9 mouse cellular contexts compared by ENCODE assay signal in genomic region chr8:21992184-21992583, GRCm38 (mm10). TPM values are rescaled to one million over a fixed set of nuclear protein-coding genes. Genes with fewer than 3 reads are reported as not detected.
DNase-seq lines count a peak whose midpoint lies in the region; ATAC-seq and TF ChIP-seq lines count a peak whose summit lies in the region.
"Had no signal": no experiment of that assay in that cellular context is flagged by ENCODE, and none has a peak within 500 bp of the region (broad histone marks: within the 10 kb centered on the region; RNA-seq: fewer than 3 reads in every experiment).

No protein-coding gene starts in this region.

- ATAC-seq in forebrain, embryonic 11.5 days (replicated peaks; ENCODE audit: low FRiP score), result peak; percentile 71
- peak; percentile 43 for ATAC-seq in activated CD4-positive, CD25-positive, alpha-beta regulatory T cell, adult 4 months
- peak; percentile 43; the same call in 1 of the 2 replicates for ATAC-seq in megakaryocyte, adult 5-6 weeks (ENCODE audit: poor library complexity, severe bottlenecking)

- DNase-seq in forebrain, embryonic 11.5 days (ENCODE audit: low spot score), result peak; percentile 63
- no peak for DNase-seq in forebrain, embryonic 10.5 days (ENCODE audit: extremely low spot score, low spot score)
- DNase-seq in embryo, embryonic 11.5 days (ENCODE audit: low read depth, low spot score), result peak; percentile 13
- peak; percentile 59 for DNase-seq in heart, postnatal 4 days
- DNase-seq in layer of hippocampus, adult 2 months (ENCODE audit: low spot score in 2 of 2), result peak; percentile 64 to 66
- DNase-seq in right cerebral cortex, postnatal 4 days, result peak; percentile 40

- no peak overlapping the region for H3K4me3 ChIP-seq in forebrain, embryonic 11.5 days (ENCODE audit: low read depth, low read length)
- no peak overlapping the region for H3K4me3 ChIP-seq in forebrain, embryonic 10.5 days
- no peak overlapping the region for H3K4me3 ChIP-seq in layer of hippocampus, adult 2 months
- H3K4me3 ChIP-seq: heart, embryonic 15.5 days had no signal

- 21% methylated on average over 6 of the region's 6 CpGs for WGBS in forebrain, embryonic 11.5 days
- 28% methylated on average over 6 of the region's 6 CpGs for WGBS in forebrain, embryonic 10.5 days

- no peaks in the 10 kb centered on the region for H3K4me1 ChIP-seq in forebrain, embryonic 11.5 days (replicated peaks; ENCODE audit: control insufficient read depth, insufficient read depth, low read length)
- no peaks in the 10 kb centered on the region for H3K4me1 ChIP-seq in forebrain, embryonic 10.5 days
- H3K4me1 ChIP-seq: heart, embryonic 15.5 days had no signal

- H3K4me2 ChIP-seq in forebrain, embryonic 11.5 days (ENCODE audit: low read depth, low read length, severe bottlenecking), result no peak overlapping the region
- H3K4me2 ChIP-seq: heart, embryonic 15.5 days had no signal

- TF ChIP-seq CTCF in layer of hippocampus, adult 2 months (conservative IDR thresholded peaks at IDR 0.05), result peak; percentile 94

- no peak overlapping the region for H3K9ac ChIP-seq in forebrain, embryonic 11.5 days (ENCODE audit: low read length)
- H3K9ac ChIP-seq: heart, embryonic 15.5 days had no signal

- H3K27ac ChIP-seq in forebrain, embryonic 11.5 days (ENCODE audit: low read depth, low read length), result no peak overlapping the region
- H3K27ac ChIP-seq in forebrain, embryonic 10.5 days, result no peak overlapping the region
- H3K27ac ChIP-seq in layer of hippocampus, adult 2 months, result no peak overlapping the region
- H3K27ac ChIP-seq: heart, embryonic 15.5 days had no signal

- H3K27me3 ChIP-seq in forebrain, embryonic 11.5 days (ENCODE audit: control insufficient read depth, insufficient read depth, low read length), result no peaks in the 10 kb centered on the region
- no peaks in the 10 kb centered on the region for H3K27me3 ChIP-seq in forebrain, embryonic 10.5 days (ENCODE audit: poor library complexity, severe bottlenecking)
- H3K27me3 ChIP-seq: heart, embryonic 15.5 days had no signal

- no peaks in the 10 kb centered on the region for H3K9me3 ChIP-seq in forebrain, embryonic 11.5 days (ENCODE audit: control insufficient read depth, low read length)
- H3K9me3 ChIP-seq in forebrain, embryonic 10.5 days, result no peaks in the 10 kb centered on the region; the same call in 1 of the 2 replicates
- H3K9me3 ChIP-seq: heart, embryonic 15.5 days had no signal

- no peaks in the 10 kb centered on the region for H3K36me3 ChIP-seq in forebrain, embryonic 11.5 days (ENCODE audit: control insufficient read depth, insufficient read depth, low read length)
- H3K36me3 ChIP-seq in forebrain, embryonic 10.5 days (replicated peaks), result no peaks in the 10 kb centered on the region
- H3K36me3 ChIP-seq: heart, embryonic 15.5 days had no signal

RNA-seq across cellular contexts. Expression of gene Ccdc70, which starts 22.6 kb away (rescaled TPM):
- not detected in 2 replicates for polyA plus RNA-seq in forebrain, embryonic 11.5 days (2014; fragmentation: Nextera tagmentation; extraction: Ambion mirVana)
- polyA plus RNA-seq in forebrain, embryonic 10.5 days (2016; fragmentation: Nextera tagmentation; extraction: Ambion mirVana), result not detected in 2 replicates
- not detected for polyA plus RNA-seq in activated CD4-positive, CD25-positive, alpha-beta regulatory T cell, adult 4 months (2017; shearing (Covaris generic))
- total RNA-seq in heart, postnatal 4 days (2021), result not detected
- total RNA-seq in layer of hippocampus, adult 2 months (2021), result not detected
- total RNA-seq in megakaryocyte, adult 5-6 weeks (2015), result not detected in 2 replicates
- total RNA-seq in megakaryocyte, adult 5-6 weeks (2017), result not detected in 2 replicates
- polyA plus RNA-seq: heart, embryonic 15.5 days had no signal

RNA-seq across cellular contexts. Expression of gene Fam90a1a, which starts 33.7 kb away (rescaled TPM):
- not detected in 2 replicates for polyA plus RNA-seq in forebrain, embryonic 11.5 days (2014; fragmentation: Nextera tagmentation; extraction: Ambion mirVana)
- polyA plus RNA-seq in forebrain, embryonic 10.5 days (2016; fragmentation: Nextera tagmentation; extraction: Ambion mirVana), result not detected in 2 replicates
- not detected for polyA plus RNA-seq in activated CD4-positive, CD25-positive, alpha-beta regulatory T cell, adult 4 months (2017; shearing (Covaris generic))
- total RNA-seq in heart, postnatal 4 days (2021), result not detected
- total RNA-seq in layer of hippocampus, adult 2 months (2021), result not detected
- total RNA-seq in megakaryocyte, adult 5-6 weeks (2015), result not detected in 2 replicates
- total RNA-seq in megakaryocyte, adult 5-6 weeks (2017), result not detected in 2 replicates
- polyA plus RNA-seq: heart, embryonic 15.5 days had no signal

RNA-seq across cellular contexts. Expression of gene Defb13, which starts 45.6 kb away (rescaled TPM):
- not detected in 2 replicates for polyA plus RNA-seq in forebrain, embryonic 11.5 days (2014; fragmentation: Nextera tagmentation; extraction: Ambion mirVana)
- not detected in 2 replicates for polyA plus RNA-seq in forebrain, embryonic 10.5 days (2016; fragmentation: Nextera tagmentation; extraction: Ambion mirVana)
- polyA plus RNA-seq in activated CD4-positive, CD25-positive, alpha-beta regulatory T cell, adult 4 months (2017; shearing (Covaris generic)), result not detected
- total RNA-seq in heart, postnatal 4 days (2021), result not detected
- not detected for total RNA-seq in layer of hippocampus, adult 2 months (2021)
- not detected in 2 replicates for total RNA-seq in megakaryocyte, adult 5-6 weeks (2015)
- total RNA-seq in megakaryocyte, adult 5-6 weeks (2017), result not detected in 2 replicates
- polyA plus RNA-seq: heart, embryonic 15.5 days had no signal

RNA-seq across cellular contexts. Expression of gene Defb35, which starts 54.0 kb away (rescaled TPM):
- not detected in 2 replicates for polyA plus RNA-seq in forebrain, embryonic 11.5 days (2014; fragmentation: Nextera tagmentation; extraction: Ambion mirVana)
- polyA plus RNA-seq in forebrain, embryonic 10.5 days (2016; fragmentation: Nextera tagmentation; extraction: Ambion mirVana), result not detected in 2 replicates
- not detected for polyA plus RNA-seq in activated CD4-positive, CD25-positive, alpha-beta regulatory T cell, adult 4 months (2017; shearing (Covaris generic))
- total RNA-seq in heart, postnatal 4 days (2021), result not detected
- total RNA-seq in layer of hippocampus, adult 2 months (2021), result not detected
- not detected in 2 replicates for total RNA-seq in megakaryocyte, adult 5-6 weeks (2015)
- not detected in 2 replicates for total RNA-seq in megakaryocyte, adult 5-6 weeks (2017)
- polyA plus RNA-seq: heart, embryonic 15.5 days had no signal

RNA-seq across cellular contexts. Expression of gene Defb15, which starts 59.7 kb away (rescaled TPM):
- not detected in 2 replicates for polyA plus RNA-seq in forebrain, embryonic 11.5 days (2014; fragmentation: Nextera tagmentation; extraction: Ambion mirVana)
- not detected in 2 replicates for polyA plus RNA-seq in forebrain, embryonic 10.5 days (2016; fragmentation: Nextera tagmentation; extraction: Ambion mirVana)
- polyA plus RNA-seq in activated CD4-positive, CD25-positive, alpha-beta regulatory T cell, adult 4 months (2017; shearing (Covaris generic)), result not detected
- total RNA-seq in heart, postnatal 4 days (2021), result not detected
- not detected for total RNA-seq in layer of hippocampus, adult 2 months (2021)
- total RNA-seq in megakaryocyte, adult 5-6 weeks (2015), result not detected in 2 replicates
- not detected in 2 replicates for total RNA-seq in megakaryocyte, adult 5-6 weeks (2017)
- polyA plus RNA-seq: heart, embryonic 15.5 days had no signal
